In the genomic region with DNA sequence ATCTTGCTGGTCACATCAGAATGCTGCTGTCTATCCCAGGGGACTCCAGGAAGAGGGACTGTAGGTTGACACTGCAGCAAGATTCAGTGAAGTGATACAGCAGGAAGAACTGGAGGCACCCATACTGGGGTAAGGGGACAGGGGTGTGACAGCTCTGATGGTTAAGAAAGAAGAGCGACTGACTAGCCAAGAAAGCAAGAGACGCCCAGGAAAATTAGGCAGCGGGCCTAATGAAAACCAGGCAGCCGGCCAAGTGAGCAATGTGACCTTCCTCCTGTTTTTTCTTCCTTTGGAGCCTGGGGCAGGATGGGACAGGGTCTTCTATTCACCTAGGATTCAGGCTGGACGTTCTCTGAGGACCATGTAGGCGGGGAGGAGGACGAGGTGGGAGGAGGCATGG, we compare ENCODE assay signal across 10 mouse cellular contexts. TPM values are rescaled to one million over a fixed set of nuclear protein-coding genes. Genes with fewer than 3 reads are reported as not detected.
DNase-seq lines count a peak whose midpoint lies in the region; ATAC-seq lines count a peak whose summit lies in the region.
"Had no signal": no experiment of that assay in that cellular context is flagged by ENCODE, and none has a peak within 500 bp of the region (broad histone marks: within the 10 kb centered on the region; RNA-seq: fewer than 3 reads in every experiment).

No protein-coding gene starts in this region.

- H3K9me3 ChIP-seq in heart, embryonic 12.5 days (replicated peaks), result no peaks in the 10 kb centered on the region
- H3K9me3 ChIP-seq in heart, embryonic 15.5 days (replicated peaks), result no peaks in the 10 kb centered on the region
- H3K9me3 ChIP-seq: stomach, embryonic 15.5 days had no signal

- no peaks in the 10 kb centered on the region for H3K36me3 ChIP-seq in heart, embryonic 12.5 days
- no peaks in the 10 kb centered on the region for H3K36me3 ChIP-seq in heart, embryonic 15.5 days
- H3K36me3 ChIP-seq: stomach, embryonic 15.5 days had no signal

- intact Hi-C loops in heart, postnatal 25 days (cut with DNase I), result no loop called here

- 76% methylated on average over 7 of the region's 7 CpGs for WGBS in heart, embryonic 12.5 days
- 49% methylated on average over 7 of the region's 7 CpGs for WGBS in heart, embryonic 15.5 days

- no peak overlapping the region for H3K4me3 ChIP-seq in heart, embryonic 12.5 days
- no peak overlapping the region for H3K4me3 ChIP-seq in heart, embryonic 15.5 days
- H3K4me3 ChIP-seq: stomach, embryonic 15.5 days had no signal

- H3K4me2 ChIP-seq in heart, embryonic 12.5 days, result no peak overlapping the region
- no peak overlapping the region for H3K4me2 ChIP-seq in heart, embryonic 15.5 days
- H3K4me2 ChIP-seq: liver, embryonic 11.5 days; stomach, embryonic 15.5 days had no signal

- H3K4me1 ChIP-seq in heart, embryonic 12.5 days (replicated peaks), result peaks cover 50% of the 10 kb centered on the region
- peaks cover 45% of the 10 kb centered on the region for H3K4me1 ChIP-seq in heart, embryonic 15.5 days (replicated peaks)
- H3K4me1 ChIP-seq: stomach, embryonic 15.5 days had no signal

- no peaks in the 10 kb centered on the region for H3K27me3 ChIP-seq in heart, embryonic 12.5 days (replicated peaks)
- 0 out of 2 replicates have a peak, but pooled peaks cover 7% of the 10 kb centered on the region for H3K27me3 ChIP-seq in heart, embryonic 15.5 days
- H3K27me3 ChIP-seq: stomach, embryonic 15.5 days had no signal

- DNase-seq in heart, postnatal 25 days (ENCODE audit: low spot score), result no peak
- DNase-seq in ovary, adult 18-20 months (ENCODE audit: low spot score), result peak; percentile 42
- no peak for DNase-seq in ovary, postnatal 14 days (ENCODE audit: low spot score)
- peak; percentile 29 for DNase-seq in kidney, postnatal 14 days
- no peak for DNase-seq in frontal cortex, postnatal 10 days (ENCODE audit: low spot score in 2 of 2)
- DNase-seq: gastrocnemius, postnatal 36 days had no signal

- no peak overlapping the region for H3K9ac ChIP-seq in heart, embryonic 12.5 days
- H3K9ac ChIP-seq in heart, embryonic 15.5 days, result no peak overlapping the region
- H3K9ac ChIP-seq: stomach, embryonic 15.5 days had no signal

- no peak for ATAC-seq in heart, embryonic 12.5 days (ENCODE audit: insufficient number of reproducible peaks, low FRiP score)
- ATAC-seq in heart, embryonic 15.5 days (replicated peaks; ENCODE audit: insufficient number of reproducible peaks, insufficient read depth, low FRiP score, low read depth), result no peak

- peak overlapping the region; percentile 41; the same call in 1 of the 2 replicates for H3K27ac ChIP-seq in heart, embryonic 12.5 days (ENCODE audit: poor library complexity, severe bottlenecking)
- peak overlapping the region; percentile 32 for H3K27ac ChIP-seq in heart, embryonic 15.5 days
- H3K27ac ChIP-seq: stomach, embryonic 15.5 days had no signal

RNA-seq across cellular contexts. Expression of a gene that starts 22.7 kb away (rescaled TPM):
- 23.6 and 26.1 TPM in 2 replicates for polyA plus RNA-seq in heart, embryonic 12.5 days (2016; fragmentation: Nextera tagmentation; extraction: Ambion mirVana)
- total RNA-seq in heart, postnatal 25 days (2021), result 10 to 100 TPM; 42.1 to 44.7 TPM
- 20.7 and 22.6 TPM in 2 replicates for polyA plus RNA-seq in heart, embryonic 15.5 days (2015; fragmentation: Nextera tagmentation; extraction: Ambion mirVana)

Comparison
In these comparisons a context has a peak if more than half of its experiments do, and no peak if none do; other contexts are left out.
1. DNase-seq: peak in ovary, adult 18-20 months (single experiment) and kidney, postnatal 14 days (single experiment); none in heart, postnatal 25 days (single experiment), ovary, postnatal 14 days (single experiment) and frontal cortex, postnatal 10 days (0 of 2).